Mouse (Mus musculus) ES-Bruce4 (cell line): ENCODE measurements around the gene Tnfsfm13.

ENCODE experiments used
- CTCF ChIP-seq: IDR thresholded peaks from one replicate; pipeline ENCODE4 v1.8.1; 2011; ENCODE audit warnings: low read depth, low read length
- EP300 ChIP-seq: IDR thresholded peaks from 2 replicates; pipeline ENCODE4 v1.6.1; 2011; ENCODE audit warnings: low read depth, low read length; ENCODE audit not compliant: insufficient read depth

- TF ChIP-seq CTCF = no peak
- peak; percentile 92 for TF ChIP-seq EP300
These were observed 6.0 kb downstream of the Tnfsfm13 start for GRCm38 (mm10) chr11:69689891-69690290.
